Mouse (Mus musculus) heart, embryonic 11.5 days (tissue): ENCODE measurements around the gene Tubd1. TPM values are rescaled to one million over a fixed set of nuclear protein-coding genes. Genes with fewer than 3 reads are reported as not detected.

Experiments used
- microRNA counts: library from miRNA; unstranded; fragments of <30 nt; microRNA quantifications from one replicate; lab custom pipeline; 2015
- microRNA-seq: library from miRNA; unstranded; fragments of <30 nt; microRNA quantifications from one replicate; pipeline ENCODE4, GENCODE M21; 2016; ENCODE audit warnings: borderline number of aligned reads
- polyA plus RNA-seq: library from polyadenylated mRNA; unstranded; fragments of >200 nt; fragmentation: Nextera tagmentation; extraction: Ambion mirVana; gene quantifications from 2 replicates; pipeline ENCODE4 v1.2.1, GENCODE M21; 2014

Tubd1 gene
- polyA plus RNA-seq, 1 experiment from 2014 or later = 12.2 TPM

MicroRNAs within 50 kb of the gene (microRNA counts, 519-probe panel; counts per million panel counts)
- 6,368 counts per million, percentile 82 among the panel's probes with 10 or more counts for microRNA mmu-miR-21 (lab: Ali Mortazavi, UCI)

Small RNAs within 50 kb of the gene (microRNA-seq; reads per million reads assigned to microRNA genes)
- gene Mir21a = 26,689 reads per million, percentile 99 among the genes with 10 or more reads in this experiment

Other genes with a start within 250 kb of the Tubd1 start
- gene Med13, start 187.4 kb upstream of the Tubd1 start, polyA plus RNA-seq = 9.6 and 10.3 TPM in 2 replicates
- gene Rnft1, start 60.3 kb upstream of the Tubd1 start, polyA plus RNA-seq = 38.4 and 41.5 TPM in 2 replicates
- 43.4 and 50.0 TPM in 2 replicates for gene Rps6kb1, start 186 bp upstream of the Tubd1 start, polyA plus RNA-seq
- 112 and 120 TPM in 2 replicates for gene Vmp1, start 138.8 kb downstream of the Tubd1 start, polyA plus RNA-seq
- gene Ptrh2, start 139.0 kb downstream of the Tubd1 start, polyA plus RNA-seq = 21.5 and 22.7 TPM in 2 replicates
- 186 and 228 TPM in 2 replicates for gene Cltc, start 212.6 kb downstream of the Tubd1 start, polyA plus RNA-seq